Mouse (Mus musculus): ENCODE results near the gene Sepsecs. TPM values are rescaled to one million over a fixed set of nuclear protein-coding genes. Genes with fewer than 3 reads are reported as not detected.
"Not testable (repeated sequence)": the region's sequence is repeated elsewhere in the genome, so short reads cannot be mapped to it uniquely, and the experiment has no call there.

The Sepsecs gene
- polyA plus RNA-seq (2015; fragmentation: Nextera tagmentation; extraction: Ambion mirVana), result 9.0 and 10.1 TPM in 2 replicates

DNA sequence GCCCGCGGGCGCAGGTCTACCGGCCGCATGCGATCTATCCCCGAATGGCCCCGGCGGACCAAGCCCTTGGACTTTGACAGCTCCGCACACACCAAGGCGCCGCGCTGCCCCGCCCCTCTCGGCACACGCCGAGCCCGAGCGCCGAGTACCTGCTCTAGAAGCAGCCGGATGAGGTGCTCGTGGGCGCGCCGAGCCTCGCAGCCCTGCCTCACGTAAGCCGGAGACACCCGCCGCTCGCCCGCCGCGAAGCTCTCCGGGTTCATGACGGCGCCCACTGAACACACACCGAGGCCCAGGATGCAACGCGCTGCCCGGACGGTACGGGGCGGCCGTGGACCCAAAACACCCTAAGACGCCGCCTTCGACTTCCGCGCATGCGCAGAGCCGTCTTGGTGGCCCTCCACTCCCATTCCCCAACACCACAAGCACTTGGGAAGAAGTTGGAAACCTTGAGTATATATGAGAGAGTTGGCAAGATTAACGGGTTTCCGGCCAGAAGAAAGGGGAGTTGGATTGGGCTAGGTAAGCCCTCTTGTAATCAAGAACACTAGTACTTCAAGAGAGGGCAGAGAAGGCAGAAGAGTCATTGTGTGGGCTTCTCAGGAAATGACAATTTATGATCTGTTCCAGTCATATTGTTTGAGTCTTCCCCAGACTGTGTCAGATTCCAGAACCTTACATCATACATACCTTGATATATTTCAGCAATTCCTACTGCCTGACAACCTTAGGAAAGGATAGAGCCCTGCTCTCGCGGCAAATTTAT is at the start of gene Sepsecs:
Gene Sepsecs (minus strand): TSS at position 283 of the 766 bp plus-strand sequence.
- H3K27me3 ChIP-seq, result no peaks in the 10 kb centered on the region
- ATAC-seq (replicated peaks; ENCODE audit: low FRiP score), result peak; percentile 96
- no peaks in the 10 kb centered on the region for H3K9me3 ChIP-seq (replicated peaks)
- H3K4me3 ChIP-seq (replicated peaks), result peak within 1 kb of the TSS; percentile 91
- H3K9ac ChIP-seq, result peak within 1 kb of the TSS; percentile 82
- peak within 1 kb of the TSS; percentile 63 for H3K4me2 ChIP-seq
- peaks cover 6% of the 10 kb centered on the region; the same call in 1 of the 2 replicates for H3K4me1 ChIP-seq
- H3K36me3 ChIP-seq, result peaks cover 12% of the 10 kb centered on the region
- WGBS, result 4% methylated on average over 56 of the region's 56 CpGs
- peak within 1 kb of the TSS; percentile 83 for H3K27ac ChIP-seq

DNA sequence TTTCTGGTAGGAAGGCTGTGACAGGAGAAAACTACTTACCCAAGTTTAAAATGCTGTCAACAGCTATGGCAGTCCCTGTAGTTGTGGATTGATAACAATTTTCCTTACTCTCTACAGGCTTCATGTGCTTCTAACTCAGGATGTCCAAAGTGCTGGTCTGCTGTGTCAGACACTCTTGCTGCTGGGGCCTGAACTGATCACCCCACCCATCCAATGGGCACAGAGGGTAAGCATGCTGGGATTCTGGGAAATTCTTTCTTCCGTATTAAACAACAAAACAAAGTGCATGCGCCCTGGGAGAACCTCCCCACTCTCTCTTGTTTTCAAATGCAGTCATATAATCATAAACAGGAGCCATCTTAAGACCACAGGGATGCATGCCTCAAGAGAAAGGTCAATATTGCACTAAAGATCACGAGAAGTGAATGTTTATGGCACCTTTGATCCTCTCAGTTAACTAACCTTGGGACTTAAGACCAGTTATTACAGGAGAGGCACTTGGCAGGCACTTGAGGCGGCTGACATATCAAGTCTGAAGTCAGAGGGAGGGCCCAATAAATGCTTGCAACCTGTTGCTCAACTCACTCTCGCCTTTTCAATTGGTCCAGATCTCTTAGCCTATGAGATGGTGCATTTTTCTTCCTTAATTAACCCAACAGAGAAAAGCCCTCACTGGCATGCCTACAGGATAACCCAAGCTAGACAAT is 47.4 kb upstream of the Sepsecs start:
- Histone ChIP-seq H3K4me3 (replicated peaks) (no peak overlapping the region), H3K9me3 (replicated peaks) (no peaks in the 10 kb centered on the region), H3K27ac (no peak overlapping the region), H3K27me3 (no peaks in the 10 kb centered on the region), H3K36me3 (no peaks in the 10 kb centered on the region), H3K4me2 (no peak overlapping the region), H3K4me1 (no peaks in the 10 kb centered on the region), H3K9ac (no peak overlapping the region)
- 69% methylated on average over 5 of the region's 5 CpGs for WGBS
- ATAC-seq (replicated peaks; ENCODE audit: low FRiP score), result no peak

GRCm38 (mm10) chr5:52712704-52713103 is 43.2 kb upstream of the Sepsecs start:
- no peaks in the 10 kb centered on the region for H3K4me1 ChIP-seq
- no peak overlapping the region for H3K4me2 ChIP-seq
- 0 out of 2 replicates have a peak, but pooled peaks have one; percentile 75 for ATAC-seq (replicated peaks; ENCODE audit: low FRiP score)

DNA sequence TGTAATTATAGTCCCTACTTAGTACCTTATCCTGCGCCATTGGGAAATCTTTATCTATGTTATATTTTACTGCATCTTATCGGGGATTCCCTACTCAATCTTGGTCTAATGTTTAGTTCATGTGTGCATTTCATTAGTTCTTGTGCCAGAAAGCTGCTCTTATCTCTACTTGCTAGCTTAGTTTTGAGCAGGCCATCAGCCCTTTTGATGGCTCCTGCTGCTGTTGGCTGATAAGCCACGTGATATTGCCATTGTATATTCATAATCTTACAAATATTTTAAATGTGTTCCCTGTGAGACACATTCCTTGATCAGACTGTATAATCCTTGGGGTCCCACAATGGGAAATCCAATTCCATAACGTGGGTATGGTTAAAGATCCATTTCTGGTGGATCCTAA is 35.1 kb upstream of the Sepsecs start:
- no peak overlapping the region for H3K27ac ChIP-seq
- H3K9me3 ChIP-seq (replicated peaks), result no peaks in the 10 kb centered on the region
- no peaks in the 10 kb centered on the region for H3K4me1 ChIP-seq
- H3K36me3 ChIP-seq, result no peaks in the 10 kb centered on the region
- H3K4me3 ChIP-seq (replicated peaks), result no peak overlapping the region
- H3K4me2 ChIP-seq, result no peak overlapping the region
- no peak for ATAC-seq (replicated peaks; ENCODE audit: low FRiP score)
- H3K27me3 ChIP-seq, result no peaks in the 10 kb centered on the region
- 77% methylated on average over 4 of the region's 4 CpGs for WGBS
- H3K9ac ChIP-seq, result no peak overlapping the region

More at GRCm38 (mm10) chr5:52712704-52713103, 43.2 kb upstream of the Sepsecs start:
- Histone ChIP-seq H3K36me3 (no peaks in the 10 kb centered on the region), H3K27me3 (no peaks in the 10 kb centered on the region), H3K9me3 (replicated peaks) (no peaks in the 10 kb centered on the region), H3K4me3 (replicated peaks) (no peak overlapping the region), H3K9ac (no peak overlapping the region), H3K27ac (no peak overlapping the region)

DNA sequence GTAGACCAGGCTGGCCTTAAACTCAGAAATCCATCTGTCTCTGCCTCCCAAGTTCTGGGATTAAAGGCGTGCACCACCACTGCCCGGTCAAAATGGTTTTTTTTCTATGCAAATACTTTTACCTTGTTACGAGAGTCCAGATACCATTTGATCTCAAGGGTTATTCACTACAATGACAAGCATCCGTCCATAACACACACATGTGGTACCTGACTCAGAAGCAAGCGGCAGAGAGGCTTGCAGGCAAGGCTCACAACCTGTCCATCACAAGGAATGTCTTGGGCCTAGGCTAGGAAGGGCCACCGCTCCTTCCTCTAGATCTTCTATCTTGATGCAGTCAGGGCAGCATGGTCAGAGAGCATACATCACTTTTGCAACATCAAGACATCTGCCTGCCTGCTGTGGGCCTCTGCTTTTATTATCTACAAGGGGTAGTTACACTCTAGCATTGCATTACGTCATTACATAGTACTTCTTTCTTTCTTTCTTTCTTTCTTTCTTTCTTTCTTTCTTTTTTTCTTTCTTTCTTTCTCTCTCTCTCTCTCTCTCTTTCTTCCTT is 28.5 kb upstream of the Sepsecs start:
- H3K4me1 ChIP-seq; H3K4me2 ChIP-seq; H3K9ac ChIP-seq; H3K27me3 ChIP-seq; H3K27ac ChIP-seq; H3K36me3 ChIP-seq; H3K9me3 ChIP-seq (replicated peaks); ATAC-seq (replicated peaks; ENCODE audit: low FRiP score); H3K4me3 ChIP-seq (replicated peaks): not testable (repeated sequence)
- WGBS, result 89% methylated on average over 7 of the region's 7 CpGs

GRCm38 (mm10) chr5:52697291-52697690 is 27.8 kb upstream of the Sepsecs start:
- Histone ChIP-seq H3K4me3 (replicated peaks) (no peak overlapping the region), H3K27ac (no peak overlapping the region), H3K27me3 (no peaks in the 10 kb centered on the region), H3K4me2 (no peak overlapping the region), H3K4me1 (no peaks in the 10 kb centered on the region), H3K9me3 (replicated peaks) (no peaks in the 10 kb centered on the region), H3K36me3 (no peaks in the 10 kb centered on the region), H3K9ac (no peak overlapping the region)
- ATAC-seq (replicated peaks; ENCODE audit: low FRiP score), result no peak
- 90% methylated on average over 1 of the region's 1 CpGs for WGBS

GRCm38 (mm10) chr5:52687741-52688455 is 18.4 kb upstream of the Sepsecs start:
- H3K4me3 ChIP-seq (replicated peaks), result no peak overlapping the region
- H3K27me3 ChIP-seq, result 0 out of 2 replicates have a peak, but pooled peaks cover 2% of the 10 kb centered on the region
- no peak for ATAC-seq (replicated peaks; ENCODE audit: low FRiP score)
- no peaks in the 10 kb centered on the region for H3K4me1 ChIP-seq
- H3K36me3 ChIP-seq, result no peaks in the 10 kb centered on the region
- WGBS, result 47% methylated on average over 6 of the region's 6 CpGs
- H3K27ac ChIP-seq, result no peak overlapping the region
- H3K9ac ChIP-seq, result no peak overlapping the region
- H3K4me2 ChIP-seq, result no peak overlapping the region
- H3K9me3 ChIP-seq (replicated peaks), result no peaks in the 10 kb centered on the region

DNA sequence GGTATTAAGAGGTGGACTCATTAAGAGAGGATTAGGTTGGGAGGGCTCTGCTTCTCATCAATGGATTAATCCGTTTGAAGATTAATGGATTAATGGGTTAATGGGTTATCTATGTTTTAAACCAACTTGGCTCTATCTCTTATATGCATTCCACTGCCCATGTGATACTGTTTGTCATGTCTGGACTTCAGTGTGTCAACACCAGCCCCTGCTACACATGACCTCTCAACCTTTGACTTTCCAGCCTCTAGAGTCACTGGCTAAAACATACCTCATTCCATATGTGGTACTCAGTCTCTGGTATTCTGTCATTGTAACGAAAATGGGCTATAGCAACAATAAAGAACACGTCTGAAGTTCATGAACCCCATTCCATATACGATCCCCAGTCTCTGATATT is 11.6 kb upstream of the Sepsecs start:
- no peak overlapping the region for H3K4me3 ChIP-seq (replicated peaks)
- no peaks in the 10 kb centered on the region for H3K36me3 ChIP-seq
- H3K9ac ChIP-seq, result no peak overlapping the region
- 0 out of 2 replicates have a peak, but pooled peaks cover 2% of the 10 kb centered on the region for H3K27me3 ChIP-seq
- H3K9me3 ChIP-seq (replicated peaks), result no peaks in the 10 kb centered on the region
- no peak overlapping the region for H3K27ac ChIP-seq
- no peak overlapping the region for H3K4me2 ChIP-seq
- WGBS, result 64% methylated on average over 4 of the region's 4 CpGs
- no peak for ATAC-seq (replicated peaks; ENCODE audit: low FRiP score)
- H3K4me1 ChIP-seq, result no peaks in the 10 kb centered on the region

- no peaks in the 10 kb centered on the region for H3K9me3 ChIP-seq (replicated peaks)
- H3K4me2 ChIP-seq, result no peak overlapping the region
- H3K9ac ChIP-seq, result no peak overlapping the region
- H3K36me3 ChIP-seq, result no peaks in the 10 kb centered on the region
- H3K4me3 ChIP-seq (replicated peaks), result no peak overlapping the region
- H3K27me3 ChIP-seq, result 0 out of 2 replicates have a peak, but pooled peaks cover 2% of the 10 kb centered on the region
- 71% methylated on average over 4 of the region's 4 CpGs for WGBS
- H3K27ac ChIP-seq, result no peak overlapping the region
- no peak for ATAC-seq (replicated peaks; ENCODE audit: low FRiP score)
- H3K4me1 ChIP-seq, result no peaks in the 10 kb centered on the region
Observed at GRCm38 (mm10) chr5:52680191-52680590, 10.7 kb upstream of the Sepsecs start.

- H3K9ac ChIP-seq, result no peak overlapping the region
- no peak overlapping the region for H3K4me2 ChIP-seq
- H3K27ac ChIP-seq, result no peak overlapping the region
- no peaks in the 10 kb centered on the region for H3K4me1 ChIP-seq
- H3K36me3 ChIP-seq, result no peaks in the 10 kb centered on the region
- ATAC-seq (replicated peaks; ENCODE audit: low FRiP score), result no peak
- no peaks in the 10 kb centered on the region for H3K9me3 ChIP-seq (replicated peaks)
- H3K4me3 ChIP-seq (replicated peaks), result no peak overlapping the region
- H3K27me3 ChIP-seq, result 0 out of 2 replicates have a peak, but pooled peaks cover 2% of the 10 kb centered on the region
- WGBS, result 82% methylated on average over 5 of the region's 5 CpGs
Observed at GRCm38 (mm10) chr5:52678498-52679070, 9.1 kb upstream of the Sepsecs start.

DNA sequence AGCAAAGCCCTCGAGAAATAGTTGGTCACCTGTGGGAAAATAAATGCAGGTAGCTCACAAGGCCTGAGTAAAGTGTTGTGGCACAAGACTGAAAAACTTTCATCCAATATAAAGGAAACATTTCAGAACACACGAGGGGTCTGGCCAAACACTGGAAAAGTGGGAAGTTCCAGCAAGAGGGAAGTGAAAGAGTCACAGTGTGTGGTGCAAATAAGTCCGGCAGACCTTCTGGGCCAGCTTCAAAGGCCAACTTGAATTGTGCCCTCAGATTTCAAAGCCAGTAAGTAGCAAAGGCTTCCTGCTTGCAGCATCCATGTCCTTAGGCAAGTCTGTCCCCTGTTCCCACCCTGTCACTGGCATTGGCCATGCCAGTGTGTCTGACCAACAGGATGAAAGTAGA is 7.6 kb upstream of the Sepsecs start:
- Histone ChIP-seq H3K27ac (no peak overlapping the region), H3K36me3 (no peaks in the 10 kb centered on the region), H3K27me3 (no peaks in the 10 kb centered on the region), H3K4me2 (no peak overlapping the region), H3K9me3 (replicated peaks) (no peaks in the 10 kb centered on the region), H3K9ac (no peak overlapping the region), H3K4me1 (no peaks in the 10 kb centered on the region), H3K4me3 (replicated peaks) (no peak overlapping the region)
- ATAC-seq (replicated peaks; ENCODE audit: low FRiP score), result no peak
- 79% methylated on average over 3 of the region's 3 CpGs for WGBS

Measured in kidney, embryonic 15.5 days (tissue).